In genomic region chr4:138922131-138922459, GRCm38 (mm10) we compare ENCODE assay signal across 8 mouse cellular contexts. TPM values are rescaled to one million over a fixed set of nuclear protein-coding genes. Genes with fewer than 3 reads are reported as not detected.
DNase-seq lines count a peak whose midpoint lies in the region; ATAC-seq lines count a peak whose summit lies in the region.

No protein-coding gene starts in this region.

- intact Hi-C loops in left cerebral cortex, postnatal 14 days (cut with DNase I): loop anchor here (2.0 to 10.0 kb wide), 3 partner anchors 80 to 413 kb away; no protein-coding TSS in a partner anchor

- peak; percentile 86 for DNase-seq in adrenal gland, adult 8-10 months
- peak; percentile 92 for DNase-seq in embryo, embryonic 9.5 days (ENCODE audit: extremely low spot score)
- peak; percentile 95 for DNase-seq in gastrocnemius, postnatal 4 days (ENCODE audit: low spot score in 2 of 2)
- DNase-seq in left cerebral cortex, postnatal 14 days (ENCODE audit: low spot score in 2 of 2): peak; percentile 98 to 99
- peak; percentile 89 for DNase-seq in mesoderm, embryonic 11.5 days (ENCODE audit: low read depth, low spot score)
- DNase-seq in right cerebral cortex, postnatal 36 days (ENCODE audit: low spot score in 2 of 2): peak; percentile 94 to 97
- peak; percentile 89 to 97 for DNase-seq in urinary bladder, postnatal 4 days (ENCODE audit: low spot score in 2 of 2)

- WGBS in intestine, embryonic 15.5 days: under 1% methylated on average over 11 of the region's 11 CpGs

- H3K36me3 ChIP-seq in intestine, embryonic 15.5 days: no peaks in the 10 kb centered on the region

- H3K9me3 ChIP-seq in intestine, embryonic 15.5 days: no peaks in the 10 kb centered on the region

- H3K9ac ChIP-seq in intestine, embryonic 15.5 days: no peak overlapping the region

- no peak overlapping the region for H3K27ac ChIP-seq in intestine, embryonic 15.5 days

- no peak overlapping the region for H3K4me3 ChIP-seq in intestine, embryonic 15.5 days (replicated peaks)

- ATAC-seq in intestine, embryonic 15.5 days: peak; percentile 89

- H3K27me3 ChIP-seq in intestine, embryonic 15.5 days (replicated peaks): no peaks in the 10 kb centered on the region

- peaks cover 17% of the 10 kb centered on the region for H3K4me1 ChIP-seq in intestine, embryonic 15.5 days (replicated peaks)

- H3K4me2 ChIP-seq in intestine, embryonic 15.5 days (replicated peaks): peak overlapping the region; percentile 51

RNA-seq across cellular contexts. Expression of gene Otud3, which starts 8.3 kb away (rescaled TPM):
- total RNA-seq in adrenal gland, adult 8-10 months (2022): 10 to 100 TPM; 10.6 to 11.7 (median 11.3) TPM
- 1 to 10 TPM; 6.8 to 7.2 TPM for total RNA-seq in gastrocnemius, postnatal 4 days (2021)
- 4.5 and 6.2 TPM in 2 replicates for polyA plus RNA-seq in intestine, embryonic 15.5 days (2015; fragmentation: Nextera tagmentation; extraction: Ambion mirVana)
- 10 to 100 TPM; 16.9 to 19.8 TPM for total RNA-seq in left cerebral cortex, postnatal 14 days (2021)

RNA-seq across cellular contexts. Expression of gene Pla2g2e, which starts 44.4 kb away (rescaled TPM):
- total RNA-seq in adrenal gland, adult 8-10 months (2022): 1 to 10 TPM in 2 of 4 experiments, under 1 TPM in 2; 0.46 to 2.9 (median 0.86) TPM
- not detected for total RNA-seq in gastrocnemius, postnatal 4 days (2021)
- not detected in 2 replicates for polyA plus RNA-seq in intestine, embryonic 15.5 days (2015; fragmentation: Nextera tagmentation; extraction: Ambion mirVana)
- not detected for total RNA-seq in left cerebral cortex, postnatal 14 days (2021)

RNA-seq across cellular contexts. Expression of gene Rnf186, which starts 44.8 kb away (rescaled TPM):
- total RNA-seq in adrenal gland, adult 8-10 months (2022): not detected
- not detected for total RNA-seq in gastrocnemius, postnatal 4 days (2021)
- 79.5 and 98.0 TPM in 2 replicates for polyA plus RNA-seq in intestine, embryonic 15.5 days (2015; fragmentation: Nextera tagmentation; extraction: Ambion mirVana)
- not detected for total RNA-seq in left cerebral cortex, postnatal 14 days (2021)

RNA-seq across cellular contexts. Expression of gene Gm13030, which starts 48.3 kb away (rescaled TPM):
- not detected for total RNA-seq in adrenal gland, adult 8-10 months (2022)
- total RNA-seq in gastrocnemius, postnatal 4 days (2021): not detected
- not detected in 2 replicates for polyA plus RNA-seq in intestine, embryonic 15.5 days (2015; fragmentation: Nextera tagmentation; extraction: Ambion mirVana)
- not detected for total RNA-seq in left cerebral cortex, postnatal 14 days (2021)

RNA-seq across cellular contexts. Expression of gene Tmco4, which starts 50.6 kb away (rescaled TPM):
- total RNA-seq in adrenal gland, adult 8-10 months (2022): 10 to 100 TPM; 19.1 to 23.0 (median 21.1) TPM
- 1 to 10 TPM; 3.7 to 5.5 TPM for total RNA-seq in gastrocnemius, postnatal 4 days (2021)
- polyA plus RNA-seq in intestine, embryonic 15.5 days (2015; fragmentation: Nextera tagmentation; extraction: Ambion mirVana): 14.1 and 14.3 TPM in 2 replicates
- total RNA-seq in left cerebral cortex, postnatal 14 days (2021): 1 to 10 TPM; 1.1 to 1.8 TPM
